Mouse (Mus musculus) kidney, postnatal 36 days (tissue): ENCODE results near the gene Ptprs.

ENCODE experiments used
- DNase-seq, 2 experiments: peaks; one replicate each; pipeline ENCODE4 v3.0.0; 2021 to 2022; ENCODE audit warnings: mixed read lengths in 2 of 2

Gene Ptprs

DNA sequence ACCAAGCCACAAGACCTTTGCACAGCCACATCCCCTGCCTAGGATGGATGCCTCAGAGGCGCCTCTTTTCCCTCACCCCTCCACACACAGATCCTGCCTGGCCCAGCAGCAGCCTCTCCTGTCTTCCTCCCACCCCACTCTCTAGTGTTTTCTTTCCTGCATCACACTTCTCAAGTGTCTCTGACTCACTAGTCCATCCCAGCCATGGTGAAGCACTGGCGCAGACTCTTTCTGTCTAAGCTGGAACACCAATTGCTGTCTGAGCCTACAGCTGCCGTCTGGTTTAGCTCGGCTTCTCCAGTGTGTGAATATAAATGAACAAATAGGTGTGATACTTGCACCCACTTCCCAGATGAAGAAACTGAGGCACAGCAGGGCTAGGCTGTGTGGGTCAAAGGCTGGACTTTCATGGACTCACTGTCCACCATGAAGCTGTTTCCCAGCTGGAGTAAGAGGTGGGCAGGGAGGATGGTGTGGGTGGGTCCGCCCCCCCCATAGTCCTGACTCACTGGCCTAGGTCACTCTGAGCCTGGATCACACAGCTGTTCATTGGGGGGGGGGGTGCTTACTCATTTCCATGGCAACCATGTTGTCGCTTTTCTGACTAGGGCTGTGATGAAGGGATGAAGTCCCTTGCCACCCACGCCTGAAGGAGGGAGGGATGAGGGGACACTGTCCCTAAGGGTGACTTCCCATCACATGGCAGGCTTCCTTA, 14.3 kb upstream of the Ptprs start:
- no peak for DNase-seq

DNA sequence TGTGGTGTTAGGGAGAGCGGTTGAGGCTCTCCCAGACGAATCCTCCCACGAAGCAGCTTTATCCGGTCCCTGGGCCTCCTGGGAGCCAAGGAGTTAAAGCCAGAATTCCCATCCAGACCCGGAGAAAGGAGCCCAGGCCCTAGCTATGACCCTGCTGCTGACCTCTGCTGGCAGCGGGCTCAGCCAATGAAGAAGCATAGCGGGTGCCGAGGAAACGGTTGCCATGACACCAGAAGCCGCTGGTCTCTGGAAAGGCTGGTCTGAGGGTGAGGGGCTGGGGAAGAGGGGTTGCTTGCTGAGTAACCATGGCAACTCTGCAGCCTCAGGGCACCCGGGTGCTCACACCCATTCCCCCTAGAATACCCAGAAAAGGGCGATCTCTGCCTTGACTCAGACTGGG, 11.7 kb upstream of the Ptprs start:
- no peak for DNase-seq

GRCm38 (mm10) chr17:56487441-56487888, 11.2 kb upstream of the Ptprs start:
- peak in 1 of 2 experiments; percentile 73 for DNase-seq

- DNase-seq = no peak
These were observed 9.6 kb upstream of the Ptprs start for GRCm38 (mm10) chr17:56485926-56486325.

DNA sequence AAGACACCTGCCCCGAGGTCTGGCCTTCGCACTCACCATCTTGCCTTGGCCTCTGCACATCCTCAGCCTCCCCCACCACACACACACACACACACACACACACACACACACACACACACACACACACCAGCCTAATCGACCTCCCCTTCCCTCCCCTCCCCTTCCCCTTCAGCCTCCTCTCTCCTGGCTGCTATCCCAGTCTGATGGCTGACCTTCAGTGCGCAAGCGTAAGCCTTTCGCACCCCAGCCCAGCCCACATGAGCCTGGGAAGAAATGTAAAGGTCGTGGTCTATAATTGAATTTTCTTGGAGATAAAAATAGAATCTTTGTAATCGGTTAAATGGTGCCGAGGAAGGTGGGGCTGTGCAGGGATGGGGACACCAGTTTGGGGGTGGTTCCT, 8.8 kb upstream of the Ptprs start:
- no peak for DNase-seq

DNA sequence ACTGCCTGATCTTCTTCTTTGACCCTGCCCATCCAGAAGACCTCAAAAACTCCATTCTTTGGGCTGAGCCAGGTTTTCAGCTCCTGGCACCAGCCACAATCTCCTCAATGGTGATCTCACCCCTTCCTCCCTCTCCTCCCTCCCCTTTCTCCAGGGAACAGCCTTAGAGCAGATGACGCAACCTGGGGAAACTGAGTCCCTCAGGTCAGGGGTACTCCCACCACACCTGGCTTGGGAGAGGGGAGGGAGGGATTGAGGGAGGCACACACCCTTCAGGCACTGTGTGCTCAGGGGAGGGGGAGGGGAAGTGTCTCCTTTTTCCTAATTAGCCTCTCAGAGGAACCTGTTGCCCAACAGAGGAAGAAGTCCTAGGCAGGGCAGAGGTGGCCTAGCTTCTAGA, 6.4 kb upstream of the Ptprs start:
- no peak for DNase-seq

DNA sequence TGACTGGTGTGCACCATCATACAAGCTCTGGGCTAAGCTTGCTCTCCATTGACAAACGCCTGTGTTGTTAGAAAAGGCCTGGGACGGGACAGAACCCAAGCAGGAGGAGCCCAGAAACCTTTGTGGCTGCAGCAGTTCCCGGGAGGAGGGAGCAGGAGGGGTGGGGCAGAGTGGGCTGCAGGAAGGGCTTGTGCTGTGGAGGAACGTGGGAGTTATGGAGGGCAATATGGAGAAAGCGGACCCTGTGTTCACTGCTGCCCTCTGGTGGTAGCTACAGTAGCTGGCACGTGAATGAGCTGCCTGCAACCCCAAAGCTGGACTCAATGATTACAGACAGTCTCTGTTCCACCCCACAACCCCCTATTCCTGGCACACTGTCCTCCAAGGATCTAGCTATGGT, 3.1 kb upstream of the Ptprs start:
- peak; percentile 78 to 87 for DNase-seq

DNA sequence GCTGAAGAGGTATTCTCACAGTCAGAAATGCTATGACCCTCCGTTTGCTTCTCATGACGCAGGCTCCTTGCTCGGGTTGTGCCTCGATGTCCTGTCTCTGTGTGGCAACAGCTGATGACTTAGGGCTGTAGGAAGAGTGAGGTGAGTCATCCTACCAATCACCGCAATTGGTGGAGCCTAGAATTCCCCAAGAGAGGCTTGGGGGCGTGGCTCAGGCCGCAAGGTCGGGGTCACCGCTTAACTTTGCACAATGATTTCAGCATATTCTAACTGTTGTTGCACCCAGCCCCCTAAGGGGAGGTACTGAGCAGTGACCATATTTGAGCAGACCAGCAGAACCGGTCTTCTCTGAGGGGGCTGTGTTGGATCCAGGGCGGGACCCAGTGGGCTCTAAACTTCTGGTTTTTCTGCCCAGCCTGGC, 1.9 kb upstream of the Ptprs start:
- no peak for DNase-seq

GRCm38 (mm10) chr17:56477191-56477818, 1.0 kb upstream of the Ptprs start:
- no peak for DNase-seq

GRCm38 (mm10) chr17:56475584-56476401, 490 bp downstream of the Ptprs start:
- DNase-seq = peak in 1 of 2 experiments; percentile 22

DNA sequence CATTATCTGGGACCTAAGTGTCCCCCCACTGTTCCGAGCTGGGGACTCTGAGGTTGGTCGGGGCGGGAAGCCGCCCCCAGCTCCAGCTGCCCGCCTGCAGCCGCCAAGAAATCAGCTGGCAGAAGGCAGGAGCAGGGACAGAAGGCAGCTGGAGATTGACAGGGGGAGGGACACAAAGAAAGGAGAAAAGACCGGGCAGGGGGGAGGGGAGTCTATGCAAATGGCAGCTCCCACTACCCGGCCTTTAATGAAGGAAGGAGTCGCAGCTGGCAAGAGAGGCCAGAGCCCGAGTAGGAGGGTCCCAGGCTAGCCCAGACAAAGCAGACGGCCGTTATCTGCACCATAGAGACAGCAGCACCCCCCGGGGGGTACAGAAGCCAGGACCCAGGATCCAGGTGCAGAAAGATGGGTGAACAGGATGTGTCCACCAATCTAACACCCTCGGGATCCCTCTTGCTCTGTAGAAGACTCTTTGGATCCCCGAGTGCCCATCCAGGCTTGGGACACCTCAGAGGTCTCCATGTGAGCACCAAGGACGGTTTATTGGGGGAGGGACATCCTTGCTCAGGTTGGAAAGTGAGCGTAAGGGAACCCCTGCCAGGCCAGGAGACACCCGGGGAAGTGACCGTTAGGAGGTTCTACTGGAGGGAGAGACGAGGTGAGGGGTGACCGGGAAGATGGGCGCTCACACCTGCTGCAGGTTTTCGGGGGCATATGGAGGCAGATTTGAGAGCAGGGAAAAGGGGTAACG, 1.3 kb downstream of the Ptprs start:
- DNase-seq = no peak

DNA sequence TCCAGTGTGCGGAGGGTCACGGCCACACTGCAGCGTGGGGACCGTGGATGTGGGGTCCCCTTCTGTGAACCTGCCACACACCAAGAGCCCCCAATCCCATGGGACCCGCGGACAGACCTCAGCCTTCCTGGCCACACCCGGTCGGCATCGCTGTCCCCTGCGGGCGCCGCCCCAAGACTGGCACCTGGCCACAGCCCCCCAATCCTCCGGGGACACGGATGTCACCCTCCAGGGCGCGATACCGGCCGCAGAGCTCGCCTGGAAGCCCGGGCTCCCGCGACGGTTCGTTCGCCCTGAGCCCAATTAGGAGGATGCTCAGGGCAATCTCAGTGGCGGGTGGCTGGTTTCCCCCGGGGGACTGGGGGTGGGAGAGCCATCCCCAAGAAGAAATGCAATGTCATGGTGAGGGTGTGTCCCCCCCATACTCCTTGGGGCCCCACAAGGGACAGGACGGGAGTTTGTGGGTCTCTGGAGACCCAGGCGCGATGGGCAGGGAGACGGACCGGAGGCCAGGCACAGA, 1.9 kb downstream of the Ptprs start:
- DNase-seq = peak in 1 of 2 experiments; percentile 11

- no peak for DNase-seq
These were observed 2.7 kb downstream of the Ptprs start for GRCm38 (mm10) chr17:56473611-56473905.

DNA sequence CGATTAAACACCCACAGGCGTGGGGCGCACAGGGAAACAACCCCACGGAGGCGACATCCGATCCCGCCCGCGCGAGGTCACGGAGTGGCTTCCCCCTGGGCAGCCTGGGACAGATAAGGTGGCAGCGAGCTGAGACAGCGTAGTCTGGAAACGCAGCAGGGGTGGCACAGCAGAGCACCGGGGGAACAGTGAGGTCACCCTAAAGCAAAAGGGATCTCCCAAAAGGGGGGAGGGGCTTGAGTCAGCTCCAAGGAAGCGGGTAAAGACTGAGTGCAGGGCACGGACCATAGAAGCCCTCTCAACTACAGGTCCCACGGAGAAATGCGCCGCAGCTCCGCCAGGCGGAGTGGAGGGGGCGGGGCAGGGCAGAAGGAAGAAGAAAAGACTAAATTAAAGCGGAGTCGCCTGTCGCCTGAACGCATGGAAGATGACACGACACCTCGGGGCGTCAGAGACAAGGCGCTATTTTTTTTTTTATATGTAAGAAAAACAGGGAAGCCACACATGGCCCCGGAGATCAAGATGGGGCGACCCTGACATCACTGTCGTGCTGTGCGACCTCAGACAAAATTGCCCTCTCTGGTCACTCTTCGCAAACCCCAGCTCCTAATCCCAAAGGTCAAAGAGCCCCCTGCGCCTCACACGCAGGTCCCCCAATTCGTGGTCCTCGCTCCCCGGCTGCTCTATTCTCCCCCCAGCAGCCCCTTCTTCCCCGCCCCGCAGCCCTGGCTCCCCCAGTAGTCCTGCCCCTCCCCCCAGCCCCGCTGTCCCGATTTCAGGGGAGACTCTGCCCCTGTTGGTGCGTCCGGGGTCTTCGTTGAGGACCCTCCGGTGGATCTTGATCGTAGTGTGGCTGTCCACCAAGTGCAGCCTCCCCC, 3.3 kb downstream of the Ptprs start:
- peak; percentile 31 to 73 for DNase-seq

DNA sequence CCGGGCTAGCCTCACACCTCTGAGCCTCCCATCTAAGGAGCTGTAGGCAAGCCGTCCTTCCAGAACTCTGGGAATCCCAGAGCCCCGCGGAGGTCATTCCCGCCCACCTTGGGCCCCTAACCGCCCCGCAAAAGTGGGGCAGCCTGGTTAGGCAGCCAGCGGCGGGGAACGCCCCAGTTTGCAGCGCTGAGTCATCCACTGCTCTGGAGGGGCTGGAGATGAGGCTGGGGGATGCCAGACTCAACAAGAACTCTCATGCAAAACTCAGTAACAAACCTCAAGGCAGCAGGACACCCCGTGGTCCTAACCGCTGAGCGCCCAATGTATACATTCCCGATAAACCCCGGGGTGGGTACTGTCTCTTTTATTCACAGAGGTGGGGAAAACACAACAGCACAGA, 4.2 kb downstream of the Ptprs start:
- no peak for DNase-seq

- DNase-seq = no peak
These were observed 5.1 kb downstream of the Ptprs start for GRCm38 (mm10) chr17:56471136-56471535.

DNA sequence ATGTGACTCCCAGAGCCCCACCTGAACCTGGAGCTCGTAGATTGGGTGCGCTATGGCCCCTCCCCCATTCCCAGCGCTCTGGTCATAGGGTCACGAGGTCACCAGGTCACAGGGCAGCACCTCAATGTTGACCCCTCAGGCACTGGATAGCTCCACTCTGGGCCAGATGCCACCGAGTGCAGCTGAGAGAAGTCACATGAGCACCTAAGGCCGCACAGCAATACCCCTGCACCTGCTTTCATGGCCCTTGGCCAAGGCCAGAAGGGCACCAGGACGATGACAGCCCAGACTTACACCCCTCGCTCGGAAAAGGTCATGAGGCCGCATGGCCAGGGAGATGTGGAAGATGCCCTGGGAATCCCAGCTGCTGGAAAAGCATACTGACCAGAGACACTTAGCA, 5.7 kb downstream of the Ptprs start:
- DNase-seq = peak; percentile 12 to 22

GRCm38 (mm10) chr17:56470001-56470436, 6.3 kb downstream of the Ptprs start:
- peak; percentile 33 to 61 for DNase-seq

- DNase-seq = no peak
These were observed 7.0 kb downstream of the Ptprs start for GRCm38 (mm10) chr17:56469275-56469674.

DNA sequence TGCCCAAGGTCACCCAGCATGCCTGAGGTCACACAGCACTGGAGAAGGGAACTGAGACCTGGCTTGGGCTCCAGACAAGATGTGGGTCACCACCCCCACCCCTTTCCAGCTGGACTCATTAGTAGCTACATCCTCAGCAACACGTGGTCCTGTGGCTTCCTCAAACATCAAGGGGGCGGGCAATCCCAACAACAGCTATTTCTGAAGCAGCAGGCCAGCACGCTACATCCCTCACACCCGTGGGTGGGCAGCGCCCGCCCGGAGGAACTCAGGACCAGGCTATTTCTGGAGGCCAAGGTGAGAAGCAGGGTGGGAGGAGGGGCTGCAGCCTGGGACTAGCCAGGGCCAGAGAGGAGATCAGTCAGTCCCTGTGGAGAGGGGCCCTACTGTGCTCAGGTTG, 7.4 kb downstream of the Ptprs start:
- DNase-seq = peak; percentile 19 to 33

GRCm38 (mm10) chr17:56468380-56468779, 7.9 kb downstream of the Ptprs start:
- no peak for DNase-seq

GRCm38 (mm10) chr17:56467456-56467884, 8.8 kb downstream of the Ptprs start:
- DNase-seq = peak; percentile 56 to 66
